Mouse (Mus musculus) erythroblast, embryonic 14.5 days (primary cell): ENCODE data around the gene Nkpd1.

Source experiments
- GATA1 ChIP-seq: IDR thresholded peaks from 2 replicates; pipeline ENCODE4 v1.6.1; 2012; ENCODE audit warnings: low read length, inconsistent platforms, mixed read lengths
- TAL1 ChIP-seq: IDR thresholded peaks from 3 replicates; pipeline ENCODE4 v1.6.1; 2012; ENCODE audit warnings: low read length, inconsistent platforms, mixed read lengths

GRCm38 (mm10) chr7:19557982-19558900 is 40.6 kb downstream of the Nkpd1 start:
- TF ChIP-seq TAL1 (no peak), GATA1 (no peak)
